Mouse (Mus musculus): ENCODE measurements around the gene Ccdc125.

DNA sequence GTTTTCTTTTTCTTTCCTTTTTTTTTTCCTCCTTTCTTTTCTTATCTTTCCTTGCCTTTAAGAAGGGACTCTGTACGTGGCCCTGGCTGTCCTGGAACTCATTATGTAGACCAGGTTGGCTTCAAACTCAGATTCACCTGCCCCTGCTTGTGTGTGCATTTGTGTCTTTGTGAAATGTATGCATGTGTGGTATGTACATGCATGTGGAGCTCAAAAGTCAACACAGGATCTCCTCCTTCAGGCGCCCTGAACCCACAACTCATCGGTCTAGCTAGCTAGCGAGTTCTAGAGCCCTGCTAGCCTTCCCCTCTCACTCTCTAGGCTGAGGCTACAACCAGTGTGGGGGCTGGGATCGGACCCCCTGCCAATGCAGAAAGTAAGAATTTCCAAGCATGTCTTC lies 73.3 kb downstream of the Ccdc125 start:
- no peak for TF ChIP-seq POLR2A (IDR thresholded peaks at IDR 0.05; ENCODE audit: low read depth, low read length)
- TF ChIP-seq CTCF (conservative IDR thresholded peaks at IDR 0.05; ENCODE audit: insufficient read depth, insufficient read length, low read depth, low read length) = no peak
